Mouse (Mus musculus): Measurements from ENCODE around the gene Tnrc6c.

The Tnrc6c gene

DNA sequence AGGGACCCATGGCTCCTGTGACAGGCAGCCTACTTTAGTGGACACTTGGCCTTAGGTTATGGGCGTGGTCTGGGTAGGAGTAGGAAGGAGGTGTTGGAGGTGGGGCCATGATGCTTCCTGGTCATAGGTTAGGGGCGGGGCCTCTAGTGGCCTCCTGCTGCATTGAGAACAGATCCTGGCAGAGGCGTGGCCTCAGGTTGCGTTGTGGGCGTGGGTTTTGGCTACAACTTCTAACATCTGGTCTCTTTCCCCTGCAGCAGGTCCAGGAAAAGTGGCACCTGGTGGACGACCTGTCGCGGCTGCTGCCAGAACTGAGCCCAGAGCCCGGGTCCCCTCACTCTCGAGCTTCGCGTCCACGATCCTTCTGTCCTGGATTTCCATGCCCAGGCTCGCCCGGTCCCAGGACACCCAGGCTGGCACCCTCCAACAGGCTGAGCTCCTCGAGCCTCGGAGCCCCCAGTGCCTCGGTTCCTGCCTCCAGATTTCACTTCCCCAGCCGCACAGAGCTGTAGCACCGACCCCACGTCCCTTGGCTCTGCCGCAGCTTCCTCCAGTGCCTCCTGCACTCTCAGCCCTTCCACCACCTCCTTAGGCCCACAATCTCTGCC lies 138.3 kb downstream of the Tnrc6c start:
- no peak for DNase-seq (ENCODE audit: low spot score)

DNA sequence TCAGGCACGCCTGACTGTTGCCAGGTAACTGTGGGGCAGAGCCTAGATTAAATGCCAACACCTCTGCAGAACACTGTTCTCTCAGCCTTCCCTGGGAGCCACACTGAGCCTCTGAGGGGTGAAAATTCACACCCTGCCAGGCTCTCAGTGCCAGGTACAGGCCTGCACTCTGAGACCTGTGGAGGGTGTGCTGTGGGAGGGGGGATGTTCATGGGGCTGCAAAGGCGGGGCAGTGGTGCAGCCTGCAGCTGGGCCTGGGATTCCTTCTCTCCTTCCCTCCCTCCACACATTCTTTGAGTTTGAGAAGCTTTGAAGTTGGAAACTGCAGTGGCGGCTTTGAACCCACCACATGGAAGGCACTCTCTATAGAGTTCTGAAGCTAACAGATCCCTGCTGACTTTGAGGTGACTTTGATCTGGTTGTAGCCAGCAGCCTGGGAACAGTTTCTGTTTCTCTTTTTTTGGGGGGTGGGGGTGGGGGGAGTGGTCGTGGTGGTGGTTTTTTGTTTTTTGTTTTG lies 140.0 kb downstream of the Tnrc6c start:
- DNase-seq (ENCODE audit: low spot score): no peak

DNA sequence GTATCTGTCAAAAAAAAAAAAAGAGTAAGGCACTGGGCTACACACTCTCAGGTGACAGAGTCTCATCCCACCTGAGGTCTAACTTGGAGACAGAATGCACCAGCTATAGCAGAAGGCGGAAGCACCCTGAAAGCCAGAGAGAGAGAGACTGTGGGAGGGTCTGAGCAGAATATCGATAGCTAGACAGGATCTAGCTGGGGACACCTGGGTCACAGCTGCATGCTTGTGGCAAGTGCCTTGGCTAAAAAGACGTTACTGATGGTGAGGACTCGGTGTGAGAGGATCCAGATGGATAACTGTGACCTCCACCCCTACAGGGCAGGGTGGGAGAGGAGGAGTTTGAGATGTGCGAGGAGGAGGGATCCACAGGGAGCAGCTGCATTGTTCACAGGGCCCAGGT lies 142.9 kb downstream of the Tnrc6c start:
- DNase-seq (ENCODE audit: low spot score): no peak

DNA sequence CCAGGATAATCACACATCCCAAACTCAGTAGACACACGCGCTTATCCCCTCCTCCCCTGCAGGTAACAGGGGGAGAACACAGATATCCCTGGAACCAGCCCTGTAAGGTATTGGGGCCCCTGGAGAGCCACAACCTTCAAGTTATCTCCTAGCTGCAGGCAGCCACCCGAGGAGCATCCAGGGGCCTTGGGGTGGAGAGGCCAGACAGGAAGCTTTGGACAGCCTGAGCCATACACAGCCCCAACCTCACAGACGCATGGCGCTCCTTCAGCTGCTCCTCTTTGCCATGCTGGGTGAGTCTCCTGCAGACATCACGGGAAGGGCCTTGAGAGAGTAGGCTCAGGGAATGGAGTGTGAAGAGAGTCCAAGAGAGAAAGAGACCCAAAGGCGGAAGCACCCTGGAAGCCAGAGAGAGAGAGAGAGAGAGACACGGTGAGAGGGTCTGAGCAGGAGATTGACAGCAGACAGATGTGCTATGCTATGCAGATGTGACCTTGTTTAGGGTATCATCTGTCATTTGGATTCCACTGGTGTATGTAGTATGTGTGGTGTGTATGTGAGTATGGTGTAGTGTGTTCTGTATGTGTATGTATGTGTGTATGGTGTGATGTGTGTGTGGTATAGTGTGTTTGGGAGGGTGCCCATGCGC lies 143.5 kb downstream of the Tnrc6c start, which contains the start of gene 6030468B19Rik:
6030468B19Rik (plus strand) TSS at position 150 of the 649 bp plus-strand sequence.
- no peak for DNase-seq (ENCODE audit: low spot score)

DNA sequence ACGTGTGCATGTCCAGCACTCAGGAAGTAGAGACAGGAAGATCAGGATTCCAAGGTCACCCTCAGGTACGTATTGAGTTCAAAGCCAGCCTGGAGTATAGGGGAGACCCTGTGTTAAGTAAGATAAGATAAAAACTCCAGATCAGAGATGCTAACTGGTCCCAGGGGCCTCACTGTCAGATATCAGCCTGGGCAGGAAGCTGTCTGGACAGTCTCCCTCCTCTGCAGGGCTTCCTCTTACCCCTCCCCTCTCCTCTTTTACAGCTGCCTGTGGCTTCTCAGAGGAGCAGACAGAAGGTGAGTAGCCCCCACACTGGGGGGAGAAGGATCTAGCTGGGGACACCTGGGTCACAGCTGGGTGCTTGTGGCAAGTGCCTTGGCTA lies 144.1 kb downstream of the Tnrc6c start:
- no peak for DNase-seq (ENCODE audit: low spot score)

DNA sequence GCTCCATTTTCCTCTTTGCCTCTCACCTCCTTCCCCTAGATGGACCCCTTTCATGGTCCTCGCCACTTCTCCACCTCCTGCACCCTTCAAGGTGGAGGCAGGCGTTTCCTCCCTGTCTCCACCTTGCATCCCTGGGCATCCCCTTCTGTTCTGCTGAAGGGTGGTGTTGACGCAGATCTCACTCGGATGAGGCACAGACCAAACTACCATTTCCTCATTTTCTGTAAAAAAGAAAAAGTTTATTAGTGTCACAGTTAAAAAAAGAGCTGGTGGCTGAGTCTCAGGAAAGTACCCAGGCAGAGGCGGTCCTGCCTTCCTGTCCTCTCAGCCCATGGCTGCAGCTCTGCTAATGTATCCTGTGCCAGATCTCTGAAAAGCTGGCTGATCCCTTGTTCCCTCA lies 145.1 kb downstream of the Tnrc6c start:
- DNase-seq (ENCODE audit: low spot score): no peak

DNA sequence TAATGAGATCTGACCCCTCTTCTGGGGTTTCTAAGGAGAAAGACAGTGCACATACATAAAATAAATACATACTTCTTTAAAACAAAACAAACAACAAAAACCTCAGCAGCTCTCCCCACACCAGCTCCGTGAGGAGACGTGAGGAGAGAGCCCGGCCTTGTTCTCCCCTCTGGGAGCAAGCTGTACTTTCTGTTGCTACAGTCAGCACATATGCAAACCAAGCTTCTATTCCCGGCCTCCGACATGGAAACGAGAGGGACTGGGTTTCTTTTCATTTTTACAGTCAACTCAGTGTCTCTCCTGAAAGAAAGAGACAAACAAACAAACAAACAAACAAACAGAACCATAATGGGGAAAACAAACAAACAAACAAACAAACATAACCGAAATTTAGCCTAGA lies 145.9 kb downstream of the Tnrc6c start:
- no peak for DNase-seq (ENCODE audit: low spot score)

DNA sequence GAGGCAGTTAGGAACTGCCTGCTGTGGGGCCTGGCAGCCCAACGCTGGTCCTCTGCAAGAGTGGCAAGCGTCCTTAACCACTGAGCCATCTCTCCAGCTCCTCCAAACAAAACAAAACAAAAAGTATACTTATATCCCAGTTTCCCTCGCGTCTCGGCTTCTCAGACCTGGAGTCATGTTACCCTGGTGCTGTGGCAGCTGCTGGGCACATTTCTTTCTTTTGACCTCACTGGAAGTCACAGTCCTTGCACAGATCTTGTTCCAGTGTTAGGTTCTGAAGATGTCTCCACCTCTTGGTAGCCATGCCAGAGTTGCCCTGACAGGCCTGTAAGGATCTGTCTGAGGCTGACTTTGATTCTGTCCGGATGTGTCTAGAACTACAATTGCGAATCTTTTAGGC lies 147.6 kb downstream of the Tnrc6c start:
- DNase-seq (ENCODE audit: low spot score): no peak

DNA sequence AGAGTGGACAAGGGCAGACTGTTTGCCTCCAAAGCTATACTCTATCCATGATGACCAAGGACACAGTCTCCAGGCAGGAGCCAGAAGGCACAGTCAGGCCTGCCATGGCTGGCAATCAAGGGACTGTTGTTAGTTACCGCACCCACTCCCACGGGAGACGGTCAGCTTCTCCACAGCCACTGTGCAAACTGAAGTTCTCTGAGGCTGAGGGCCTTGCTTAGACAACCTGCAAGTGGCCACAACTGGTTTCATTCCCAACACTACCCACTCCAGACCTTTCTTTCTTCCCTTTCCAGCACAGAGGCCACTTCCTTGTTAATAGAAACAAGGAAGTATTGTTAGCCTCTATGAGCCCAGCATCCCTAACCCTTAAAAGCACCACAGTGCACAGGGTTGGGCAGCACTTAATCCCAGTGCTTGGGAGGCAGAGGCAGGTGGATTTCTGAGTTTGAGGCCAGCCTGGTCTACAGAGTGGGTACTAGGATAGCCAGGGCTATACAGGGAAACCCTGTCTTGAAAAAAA lies 149.1 kb downstream of the Tnrc6c start:
- DNase-seq (ENCODE audit: low spot score): no peak

DNA sequence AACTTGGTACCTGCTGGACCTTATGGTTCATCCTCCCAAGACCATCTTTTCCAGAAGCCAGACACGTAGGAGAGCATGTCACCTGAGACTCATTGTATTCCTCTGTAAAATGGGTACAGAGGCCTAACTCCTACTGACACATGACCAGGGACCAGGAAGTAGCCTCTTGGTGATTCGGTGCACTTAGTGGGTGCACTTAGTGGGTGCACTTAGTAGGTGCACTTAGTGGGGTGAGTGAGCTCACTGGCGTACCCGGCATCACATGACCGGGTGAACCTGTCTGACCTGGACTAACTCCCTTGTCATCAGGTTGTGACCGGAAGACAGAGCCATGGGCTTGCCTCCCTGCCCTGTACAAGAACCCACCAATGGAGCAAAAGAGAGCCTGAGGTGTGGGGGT lies 152.7 kb downstream of the Tnrc6c start:
- DNase-seq (ENCODE audit: low spot score): no peak

DNA sequence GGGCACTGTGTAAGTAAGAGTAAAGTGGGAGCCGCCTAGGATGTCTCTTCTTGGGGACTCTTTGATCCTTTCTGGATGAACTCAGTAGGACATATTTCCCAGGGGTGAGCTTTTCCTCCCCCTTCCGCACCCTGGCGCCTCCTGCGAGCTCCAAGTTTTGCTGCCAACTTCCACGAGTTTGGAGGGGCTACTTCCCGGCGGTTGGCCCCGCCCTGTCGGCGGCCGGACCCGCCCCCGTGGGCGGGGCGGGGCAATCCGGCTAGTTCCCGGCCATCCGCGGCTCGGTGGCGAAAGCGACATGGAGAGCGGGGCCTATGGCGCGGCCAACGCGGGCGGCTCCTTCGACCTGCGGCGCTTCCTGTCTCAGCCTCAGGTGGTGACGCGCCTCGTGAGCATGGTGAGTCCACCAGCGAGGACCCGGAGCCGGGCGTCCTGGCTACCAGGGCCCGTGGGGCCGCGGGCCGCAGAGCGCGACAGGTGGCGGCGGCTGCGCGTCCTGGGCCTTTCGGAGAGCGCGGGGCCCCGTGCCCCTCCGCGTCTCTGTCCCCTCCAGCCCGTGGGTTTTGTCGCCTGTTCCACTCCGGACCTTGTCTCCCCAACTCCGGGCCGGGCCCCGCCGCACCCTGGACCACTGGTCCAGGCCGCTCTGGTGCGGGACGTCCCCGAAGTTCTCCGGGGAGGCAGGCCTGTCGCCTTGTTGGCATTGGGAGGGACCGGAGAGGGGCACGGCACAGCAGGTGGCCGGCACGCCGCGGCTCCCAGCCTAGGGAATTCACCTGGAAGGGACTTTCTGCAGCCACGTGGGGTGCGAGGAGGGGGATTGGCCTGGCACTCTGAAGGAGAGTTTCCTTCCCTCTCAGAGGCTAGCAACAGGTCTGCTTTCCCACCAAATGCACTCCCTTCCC lies 155.6 kb downstream of the Tnrc6c start, which contains the start of the genes Gm20708 and Syngr2:
Gm20708 (plus strand) TSS at position 262 of the 905 bp plus-strand sequence.
Syngr2 (plus strand) TSS at position 262 of the 905 bp plus-strand sequence.
- DNase-seq (ENCODE audit: low spot score): peak; percentile 85

DNA sequence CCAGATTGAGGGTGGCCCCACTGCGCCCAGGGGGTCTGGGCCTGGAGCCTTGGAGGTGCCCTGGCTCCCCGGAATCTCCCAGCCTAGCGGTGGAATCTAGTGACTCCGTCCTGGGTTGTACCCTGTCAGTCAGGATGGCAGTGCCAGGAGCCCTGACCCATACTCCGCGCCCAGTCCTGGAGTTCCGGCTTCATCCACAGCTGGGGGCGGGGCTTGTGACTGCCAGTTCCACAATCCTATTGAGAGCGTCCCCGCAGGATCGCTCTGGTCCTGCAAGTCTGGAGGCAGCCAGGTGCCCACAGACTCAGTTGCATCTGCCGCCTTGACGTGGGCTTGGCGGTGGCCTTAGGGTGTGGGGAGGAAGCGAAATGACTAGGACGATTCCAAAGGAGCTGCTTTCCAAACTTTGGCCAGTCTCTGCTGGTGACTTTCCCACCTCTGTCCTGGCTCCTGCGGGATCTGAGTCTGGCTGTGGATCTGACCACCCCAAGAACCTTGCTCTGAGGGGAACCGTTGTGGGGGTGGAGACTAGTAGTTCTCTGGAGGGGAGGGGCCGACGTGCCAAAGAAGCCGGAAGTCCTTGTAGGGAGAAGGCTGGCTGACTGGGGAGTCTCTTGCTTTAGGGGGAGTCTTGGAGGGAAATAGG lies 156.4 kb downstream of the Tnrc6c start:
- peak; percentile 95 for DNase-seq (ENCODE audit: low spot score)
